In the genomic region with DNA sequence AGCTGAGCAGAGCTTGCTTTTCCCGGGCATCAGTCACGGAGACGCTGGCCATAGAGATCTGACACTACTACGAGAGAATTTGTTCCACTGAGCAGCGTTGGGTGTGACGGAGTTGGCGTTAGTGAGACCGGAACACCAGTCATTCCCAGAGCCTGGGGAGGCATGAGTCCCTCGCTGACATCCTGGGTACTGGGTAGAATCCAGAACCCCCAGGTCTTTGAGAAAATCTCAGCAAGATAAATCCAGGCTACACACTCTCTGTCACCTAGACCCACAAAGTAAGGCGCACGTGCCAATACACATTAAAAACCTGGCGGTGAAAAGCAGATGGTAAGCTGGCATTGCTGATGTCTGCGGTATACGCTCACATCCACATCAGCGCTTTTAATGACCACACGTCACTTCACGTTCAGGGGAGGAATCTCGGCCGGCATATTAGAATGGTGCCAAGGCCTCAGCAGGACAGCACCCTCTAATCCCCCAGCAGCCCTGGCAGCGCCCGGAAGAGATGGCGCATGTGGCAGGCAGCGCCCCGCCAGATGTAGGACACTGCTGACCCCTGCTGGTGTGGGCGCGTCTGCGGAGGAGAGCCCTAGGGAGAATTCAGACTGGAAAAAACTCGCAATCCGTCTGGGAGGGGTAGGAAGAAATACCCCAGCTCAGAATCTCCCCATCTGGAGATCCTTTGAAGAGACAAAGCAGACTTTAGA, we compare ENCODE assay signal across 7 mouse cellular contexts. TPM values are rescaled to one million over a fixed set of nuclear protein-coding genes. Genes with fewer than 3 reads are reported as not detected.
A peak's percentile ranks its signal among the peaks of the same experiment; 100 is the strongest.
DNase-seq lines count a peak whose midpoint lies in the region; ATAC-seq and TF ChIP-seq lines count a peak whose summit lies in the region.

No protein-coding gene starts in this region.

- no peaks in the 10 kb centered on the region; the same call in 1 of the 2 replicates for H3K27me3 ChIP-seq in embryonic facial prominence, embryonic 11.5 days (ENCODE audit: control insufficient read depth, insufficient read depth, low read length)
- no peaks in the 10 kb centered on the region for H3K27me3 ChIP-seq in heart, adult 2 months (ENCODE audit: control insufficient read depth, insufficient read depth, low read length)
- no peaks in the 10 kb centered on the region for H3K27me3 ChIP-seq in kidney, adult 2 months (replicated peaks; ENCODE audit: control insufficient read depth, insufficient read depth, low read length)
- H3K27me3 ChIP-seq in limb, embryonic 13.5 days, result no peaks in the 10 kb centered on the region; the same call in 1 of the 2 replicates
- H3K27me3 ChIP-seq in midbrain, embryonic 13.5 days, result peaks cover 19% of the 10 kb centered on the region

- no peak overlapping the region for H3K27ac ChIP-seq in embryonic facial prominence, embryonic 11.5 days (replicated peaks; ENCODE audit: low read depth, low read length)
- peak overlapping the region; percentile 58 for H3K27ac ChIP-seq in heart, adult 2 months
- no peak overlapping the region for H3K27ac ChIP-seq in kidney, adult 2 months (ENCODE audit: insufficient read depth, low read depth, low read length)
- H3K27ac ChIP-seq in limb, embryonic 13.5 days, result peak overlapping the region; percentile 70; the same call in 1 of the 2 replicates
- peak overlapping the region; percentile 40 for H3K27ac ChIP-seq in midbrain, embryonic 13.5 days

- DNase-seq in adrenal gland, postnatal 10 days, result peak; percentile 89
- peak; percentile 82 for DNase-seq in embryonic facial prominence, embryonic 11.5 days (ENCODE audit: low spot score)
- peak; percentile 87 to 89 for DNase-seq in heart, adult 2 months
- DNase-seq in kidney, adult 2 months, result peak; percentile 77
- peak; percentile 24 to 63 for DNase-seq in spleen, postnatal 10 days (ENCODE audit: low spot score in 2 of 2)

- no peak for TF ChIP-seq POLR2A in heart, adult 2 months (IDR thresholded peaks at IDR 0.05; ENCODE audit: insufficient read depth, low read depth, low read length)
- TF ChIP-seq POLR2A in kidney, adult 2 months (IDR thresholded peaks at IDR 0.05; ENCODE audit: low read depth, low read length), result no peak

- H3K9me3 ChIP-seq in embryonic facial prominence, embryonic 11.5 days (replicated peaks; ENCODE audit: control insufficient read depth, low read length), result no peaks in the 10 kb centered on the region
- no peaks in the 10 kb centered on the region; the same call in 1 of the 2 replicates for H3K9me3 ChIP-seq in limb, embryonic 13.5 days
- H3K9me3 ChIP-seq in midbrain, embryonic 13.5 days, result no peaks in the 10 kb centered on the region

- no peak; the same call in 1 of the 2 replicates for TF ChIP-seq CTCF in heart, adult 2 months (IDR thresholded peaks at IDR 0.05)
- TF ChIP-seq CTCF in kidney, adult 2 months (conservative IDR thresholded peaks at IDR 0.05; ENCODE audit: insufficient read depth, insufficient read length, low read depth, low read length), result peak; percentile 75

- no peak; the same call in 1 of the 2 replicates for ATAC-seq in embryonic facial prominence, embryonic 11.5 days (replicated peaks; ENCODE audit: insufficient number of reproducible peaks, low FRiP score, low TSS enrichment, low read depth)
- ATAC-seq in limb, embryonic 13.5 days (ENCODE audit: low FRiP score, low read depth), result peak; percentile 21; the same call in 1 of the 2 replicates
- ATAC-seq in midbrain, embryonic 13.5 days, result peak; percentile 83

- H3K4me2 ChIP-seq in embryonic facial prominence, embryonic 11.5 days (ENCODE audit: low read depth, low read length), result peak overlapping the region; percentile 68
- H3K4me2 ChIP-seq in limb, embryonic 13.5 days (replicated peaks), result peak overlapping the region; percentile 70
- peak overlapping the region; percentile 66 for H3K4me2 ChIP-seq in midbrain, embryonic 13.5 days (replicated peaks)

- peak; percentile 80 for TF ChIP-seq EP300 in heart, adult 2 months (IDR thresholded peaks at IDR 0.05; ENCODE audit: insufficient read depth, low read depth, low read length)

- no peaks in the 10 kb centered on the region for H3K79me2 ChIP-seq in heart, adult 2 months (replicated peaks; ENCODE audit: control insufficient read depth, insufficient read depth, low read length)

- H3K9ac ChIP-seq in embryonic facial prominence, embryonic 11.5 days (replicated peaks; ENCODE audit: low read length), result peak overlapping the region; percentile 22; the same call in 1 of the 2 replicates
- H3K9ac ChIP-seq in heart, adult 2 months (ENCODE audit: low read depth, low read length), result peak overlapping the region; percentile 3
- 0 out of 2 replicates have a peak overlapping the region, but pooled peaks have one; percentile 43 for H3K9ac ChIP-seq in limb, embryonic 13.5 days
- H3K9ac ChIP-seq in midbrain, embryonic 13.5 days (replicated peaks), result peak overlapping the region; percentile 54; the same call in 1 of the 2 replicates

- H3K4me3 ChIP-seq in embryonic facial prominence, embryonic 11.5 days (ENCODE audit: low read depth, low read length), result peak overlapping the region; percentile 25
- H3K4me3 ChIP-seq in heart, adult 2 months, result peak overlapping the region; percentile 47
- H3K4me3 ChIP-seq in kidney, adult 2 months (ENCODE audit: insufficient read depth, low read depth, low read length), result peak overlapping the region; percentile 30; the same call in 1 of the 2 replicates
- peak overlapping the region; percentile 33 for H3K4me3 ChIP-seq in limb, embryonic 13.5 days
- H3K4me3 ChIP-seq in midbrain, embryonic 13.5 days (replicated peaks), result peak overlapping the region; percentile 39

- H3K4me1 ChIP-seq in embryonic facial prominence, embryonic 11.5 days (ENCODE audit: control insufficient read depth, insufficient read depth, low read length), result peaks cover 2% of the 10 kb centered on the region
- H3K4me1 ChIP-seq in heart, adult 2 months (ENCODE audit: control insufficient read depth, insufficient read depth, low read length), result peaks cover 7% of the 10 kb centered on the region; the same call in 1 of the 2 replicates
- no peaks in the 10 kb centered on the region for H3K4me1 ChIP-seq in kidney, adult 2 months (ENCODE audit: control insufficient read depth, insufficient read depth, low read length)
- H3K4me1 ChIP-seq in limb, embryonic 13.5 days, result peaks cover 33% of the 10 kb centered on the region
- peaks cover 21% of the 10 kb centered on the region for H3K4me1 ChIP-seq in midbrain, embryonic 13.5 days (replicated peaks)

- WGBS in embryonic facial prominence, embryonic 11.5 days, result under 1% methylated on average over 29 of the region's 29 CpGs
- 7% methylated on average over 29 of the region's 29 CpGs for WGBS in heart, adult 2 months
- 9% methylated on average over 29 of the region's 29 CpGs for WGBS in kidney, adult 2 months
- WGBS in limb, embryonic 13.5 days, result under 1% methylated on average over 29 of the region's 29 CpGs
- WGBS in midbrain, embryonic 13.5 days, result 1% methylated on average over 29 of the region's 29 CpGs

- intact Hi-C loops in heart, adult 2 months (cut with DNase I), result loop anchor here (1.0 to 2.0 kb wide), 4 partner anchors 29 to 238 kb away; no protein-coding TSS in a partner anchor

- H3K36me3 ChIP-seq in embryonic facial prominence, embryonic 11.5 days (replicated peaks; ENCODE audit: control insufficient read depth, insufficient read depth, low read depth, low read length), result no peaks in the 10 kb centered on the region
- H3K36me3 ChIP-seq in heart, adult 2 months (ENCODE audit: control insufficient read depth, insufficient read depth, low read length), result peaks cover 2% of the 10 kb centered on the region; the same call in 1 of the 2 replicates
- no peaks in the 10 kb centered on the region for H3K36me3 ChIP-seq in kidney, adult 2 months (ENCODE audit: control insufficient read depth, insufficient read depth, low read length)
- H3K36me3 ChIP-seq in limb, embryonic 13.5 days, result no peaks in the 10 kb centered on the region
- no peaks in the 10 kb centered on the region for H3K36me3 ChIP-seq in midbrain, embryonic 13.5 days

RNA-seq across cellular contexts. Expression of gene Csrp1, which starts 20.7 kb away (rescaled TPM):
- total RNA-seq in adrenal gland, postnatal 10 days (2021), result 10 to 100 TPM; 94.9 to 97.9 TPM
- 52.9 and 53.2 TPM in 2 replicates for polyA plus RNA-seq in embryonic facial prominence, embryonic 11.5 days (2014; fragmentation: Nextera tagmentation; extraction: Ambion mirVana)
- 10 to 100 TPM; 50.1 to 50.5 TPM for total RNA-seq in heart, adult 2 months (2021)
- 99.2 and 128 TPM in 2 replicates for polyA plus RNA-seq in heart, adult 2 months (2012; rRNA removed)
- 122 and 124 TPM in 2 replicates for polyA plus RNA-seq in kidney, adult 2 months (2012; rRNA removed)
- 74.0 and 77.5 TPM in 2 replicates for polyA plus RNA-seq in limb, embryonic 13.5 days (2015; fragmentation: Nextera tagmentation; extraction: Ambion mirVana)
- 13.9 and 16.0 TPM in 2 replicates for polyA plus RNA-seq in midbrain, embryonic 13.5 days (2015; fragmentation: Nextera tagmentation; extraction: Ambion mirVana)

Comparison
In these comparisons a context has a peak if more than half of its experiments do, and no peak if none do; other contexts are left out.
1. H3K27ac ChIP-seq: peak in heart, adult 2 months (single experiment), limb, embryonic 13.5 days (single experiment) and midbrain, embryonic 13.5 days (single experiment); none in embryonic facial prominence, embryonic 11.5 days (single experiment) and kidney, adult 2 months (single experiment).
2. H3K9ac ChIP-seq: peak in every context shown above with its lines; median percentile 54 in midbrain, embryonic 13.5 days; 43 in limb, embryonic 13.5 days; 22 in embryonic facial prominence, embryonic 11.5 days; 3 in heart, adult 2 months.
3. Peak in every context shown above with its lines, with median percentiles within 50 percentile points of each other: DNase-seq, H3K4me2 ChIP-seq and H3K4me3 ChIP-seq.